Mouse (Mus musculus) hindbrain, embryonic 11.5 days (tissue): ENCODE measurements around the gene 4933406M09Rik. TPM values are rescaled to one million over a fixed set of nuclear protein-coding genes. Genes with fewer than 3 reads are reported as not detected.
A peak's percentile ranks its signal among the peaks of the same experiment; 100 is the strongest.

ENCODE experiments used
- ATAC-seq: fragments of 200-750 bp; cut with Nextera tagmentation; 2 replicates; pipeline ENCODE4 v1.8.0; 2017; ENCODE audit warnings: mild to moderate bottlenecking, moderate TSS enrichment, moderate library complexity; ENCODE audit not compliant: low FRiP score
- DNase-seq: peaks from one replicate; pipeline ENCODE4 v3.0.0-alpha.2; 2015; ENCODE audit warnings: low spot score
- H3K27ac ChIP-seq: fragments of 300-500 bp; sonication (generic); 2 replicates; pipeline ENCODE4 v1.5.1; 2014; ENCODE audit warnings: mild to moderate bottlenecking, low read depth, low read length
- H3K27me3 ChIP-seq: fragments of 300-500 bp; sonication (generic); 2 replicates; pipeline ENCODE4 v1.6.1; 2014; ENCODE audit warnings: mild to moderate bottlenecking, low read length, moderate library complexity, mixed read lengths; ENCODE audit not compliant: control insufficient read depth, insufficient read depth
- H3K36me3 ChIP-seq: fragments of 300-500 bp; sonication (generic); 2 replicates; pipeline ENCODE4 v1.6.1; 2014; ENCODE audit warnings: mild to moderate bottlenecking, low read length, moderate library complexity, mixed read lengths; ENCODE audit not compliant: control insufficient read depth, insufficient read depth
- H3K4me1 ChIP-seq: fragments of 300-500 bp; sonication (generic); replicated peaks from 2 replicates; pipeline ENCODE4 v1.6.1; 2014; ENCODE audit warnings: low read length, mixed read lengths; ENCODE audit not compliant: control insufficient read depth, insufficient read depth
- H3K4me2 ChIP-seq: fragments of 300-500 bp; sonication (generic); replicated peaks from 2 replicates; pipeline ENCODE4 v1.6.1; 2014; ENCODE audit warnings: mild to moderate bottlenecking, low read depth, low read length
- H3K4me3 ChIP-seq: fragments of 300-500 bp; sonication (generic); 2 replicates; pipeline ENCODE4 v1.5.1; 2014; ENCODE audit warnings: low read depth, low read length
- H3K9ac ChIP-seq: fragments of 300-500 bp; sonication (generic); 2 replicates; pipeline ENCODE4 v1.6.1; 2014; ENCODE audit warnings: low read depth, low read length
- H3K9me3 ChIP-seq: fragments of 300-500 bp; sonication (generic); 2 replicates; pipeline ENCODE4 v1.6.1; 2016; ENCODE audit warnings: low read length; ENCODE audit not compliant: control insufficient read depth
- WGBS: fragments of 180-500 bp; shearing (Covaris S2); extraction: QIAGEN DNeasy Blood & Tissue Kit; methylation state at CpG from one replicate; pipeline ENCODE4 v1.1.7; 2014; 5-methylcytosine and 5-hydroxymethylcytosine counted together
- polyA plus RNA-seq: library from polyadenylated mRNA; unstranded; fragments of >200 nt; fragmentation: Nextera tagmentation; extraction: Ambion mirVana; gene quantifications from 2 replicates; pipeline ENCODE4 v1.2.1, GENCODE M21; 2014

The 4933406M09Rik gene
- polyA plus RNA-seq, result not detected in 2 replicates

- ATAC-seq (no peak), DNase-seq (no peak)
- no peak within 1 kb of the TSS for H3K4me2 ChIP-seq
- H3K27ac ChIP-seq, result no peak within 1 kb of the TSS
- no peak within 1 kb of the TSS for H3K9ac ChIP-seq
- WGBS, result 95% methylated on average over 1 of the region's 1 CpGs
- H3K4me1 ChIP-seq, result no peaks in the 10 kb centered on the region
- no peaks in the 10 kb centered on the region for H3K9me3 ChIP-seq
- no peaks in the 10 kb centered on the region for H3K36me3 ChIP-seq
- H3K4me3 ChIP-seq, result no peak within 1 kb of the TSS
- no peaks in the 10 kb centered on the region; the same call in 1 of the 2 replicates for H3K27me3 ChIP-seq
Measured at GRCm38 (mm10) chr1:134385666-134386065, at the start of gene 4933406M09Rik. 4933406M09Rik (plus strand) TSS chr1:134385940.

DNA sequence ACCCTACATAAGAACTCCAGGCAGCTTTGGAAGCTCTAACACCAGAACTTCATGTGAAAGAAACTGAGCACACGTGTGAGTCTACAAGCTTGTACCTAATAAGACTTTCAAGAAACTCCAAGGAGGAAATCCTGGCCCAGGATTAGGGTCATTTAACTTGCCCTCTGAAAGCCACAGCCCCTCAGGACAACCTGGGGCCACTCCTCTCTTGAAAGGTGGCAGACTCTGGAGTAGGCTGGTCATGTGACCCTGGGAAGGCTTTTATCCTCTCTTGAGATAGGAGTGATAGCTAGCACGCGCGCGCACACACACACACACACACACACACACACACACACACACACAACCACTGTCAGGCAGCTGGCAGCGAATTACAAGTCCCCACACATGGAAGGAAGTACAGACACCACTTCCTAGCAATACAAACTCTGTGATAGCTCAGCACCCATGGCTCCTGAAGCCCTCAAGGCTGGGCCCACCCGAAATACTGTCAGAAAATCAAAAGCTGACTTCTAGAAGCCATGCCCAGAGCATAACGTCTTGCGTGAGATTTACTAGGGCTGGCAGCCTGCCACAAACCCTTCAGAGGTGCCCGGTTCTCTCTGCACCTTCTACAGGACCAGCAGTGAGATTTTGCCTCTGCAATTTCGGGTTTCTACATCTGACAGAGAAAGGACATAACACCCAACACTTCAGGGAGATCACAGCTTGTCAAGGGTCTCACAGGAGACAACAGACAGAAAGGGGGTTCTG, 48.6 kb upstream of the 4933406M09Rik start:
- WGBS, result 89% methylated on average over 11 of the region's 11 CpGs
- H3K4me1 ChIP-seq, result no peaks in the 10 kb centered on the region; the same call in 1 of the 2 replicates
- no peaks in the 10 kb centered on the region for H3K36me3 ChIP-seq
- no peak overlapping the region for H3K9ac ChIP-seq
- no peaks in the 10 kb centered on the region for H3K9me3 ChIP-seq
- H3K4me3 ChIP-seq, result no peak overlapping the region
- H3K27me3 ChIP-seq, result no peaks in the 10 kb centered on the region
- no peak for DNase-seq
- H3K27ac ChIP-seq, result no peak overlapping the region
- no peak overlapping the region for H3K4me2 ChIP-seq
- ATAC-seq, result no peak

DNA sequence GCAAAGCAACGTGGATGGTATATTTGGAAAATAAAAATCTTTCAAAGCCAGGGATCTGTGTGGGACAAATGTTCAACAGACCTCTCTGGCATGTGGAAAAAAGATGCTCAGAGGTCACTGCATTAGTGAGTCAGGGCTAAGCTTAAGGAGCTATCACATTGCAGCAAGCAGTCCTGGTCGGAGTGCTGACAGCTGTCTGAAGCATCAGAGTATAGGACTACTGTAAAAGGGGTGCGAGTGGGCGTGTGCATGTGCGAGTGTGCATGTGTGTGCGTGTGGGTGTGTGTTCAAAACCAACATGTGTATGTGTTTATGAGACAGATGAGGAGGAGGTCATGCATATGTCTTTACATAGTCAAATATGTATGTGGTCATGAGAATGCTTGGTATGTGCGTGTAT, 46.6 kb upstream of the 4933406M09Rik start:
- no peak overlapping the region for H3K9ac ChIP-seq
- 86% methylated on average over 7 of the region's 7 CpGs for WGBS
- no peak for ATAC-seq
- H3K4me1 ChIP-seq, result no peaks in the 10 kb centered on the region; the same call in 1 of the 2 replicates
- no peaks in the 10 kb centered on the region for H3K9me3 ChIP-seq
- H3K36me3 ChIP-seq, result no peaks in the 10 kb centered on the region
- H3K27ac ChIP-seq, result no peak overlapping the region
- no peaks in the 10 kb centered on the region for H3K27me3 ChIP-seq
- H3K4me3 ChIP-seq, result no peak overlapping the region
- H3K4me2 ChIP-seq, result no peak overlapping the region
- no peak for DNase-seq

GRCm38 (mm10) chr1:134339757-134340619, 45.8 kb upstream of the 4933406M09Rik start:
- ATAC-seq (no peak), DNase-seq (no peak)
- 92% methylated on average over 18 of the region's 18 CpGs for WGBS
- no peaks in the 10 kb centered on the region for H3K27me3 ChIP-seq
- no peak overlapping the region for H3K27ac ChIP-seq
- H3K9ac ChIP-seq, result no peak overlapping the region
- H3K4me2 ChIP-seq, result no peak overlapping the region
- H3K9me3 ChIP-seq, result no peaks in the 10 kb centered on the region
- no peaks in the 10 kb centered on the region for H3K4me1 ChIP-seq
- no peaks in the 10 kb centered on the region for H3K36me3 ChIP-seq
- H3K4me3 ChIP-seq, result no peak overlapping the region

DNA sequence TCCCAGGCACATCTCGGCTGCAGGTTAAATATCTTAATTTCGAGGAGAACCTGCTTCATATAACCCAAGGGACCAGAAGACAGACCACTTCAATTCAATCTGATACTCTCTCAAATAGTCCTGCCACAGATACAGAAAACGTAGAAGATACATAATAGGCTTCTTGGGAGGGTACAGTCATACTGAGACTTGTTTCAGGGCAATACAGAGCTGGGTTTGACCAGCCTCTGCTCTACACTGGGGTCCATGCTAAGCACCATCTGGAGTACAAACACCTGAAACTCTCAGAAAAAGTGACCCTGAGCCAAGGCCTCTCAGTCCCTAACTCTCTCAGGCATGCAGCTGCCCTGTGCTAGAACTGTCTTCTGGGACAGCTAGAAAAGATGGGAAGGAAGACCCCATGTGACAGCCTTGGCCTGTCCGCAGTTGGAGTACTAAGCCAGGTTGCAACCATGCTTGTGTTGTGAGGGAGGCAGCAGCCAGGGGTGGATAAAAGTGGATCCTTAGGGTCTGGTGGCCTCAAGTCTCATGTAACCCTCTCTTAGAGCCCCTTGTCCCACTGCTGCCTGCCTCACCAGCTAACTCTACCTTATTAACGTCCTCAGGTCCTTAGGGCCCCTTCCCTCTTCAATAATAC, 44.0 kb upstream of the 4933406M09Rik start:
- no peak overlapping the region for H3K27ac ChIP-seq
- H3K9me3 ChIP-seq, result no peaks in the 10 kb centered on the region
- WGBS, result 86% methylated on average over 5 of the region's 5 CpGs
- no peak overlapping the region for H3K4me2 ChIP-seq
- H3K4me3 ChIP-seq, result no peak overlapping the region
- DNase-seq (no peak), ATAC-seq (no peak)
- peaks cover 5% of the 10 kb centered on the region; the same call in 1 of the 2 replicates for H3K36me3 ChIP-seq
- H3K27me3 ChIP-seq, result no peaks in the 10 kb centered on the region
- no peaks in the 10 kb centered on the region for H3K4me1 ChIP-seq
- no peak overlapping the region for H3K9ac ChIP-seq

DNA sequence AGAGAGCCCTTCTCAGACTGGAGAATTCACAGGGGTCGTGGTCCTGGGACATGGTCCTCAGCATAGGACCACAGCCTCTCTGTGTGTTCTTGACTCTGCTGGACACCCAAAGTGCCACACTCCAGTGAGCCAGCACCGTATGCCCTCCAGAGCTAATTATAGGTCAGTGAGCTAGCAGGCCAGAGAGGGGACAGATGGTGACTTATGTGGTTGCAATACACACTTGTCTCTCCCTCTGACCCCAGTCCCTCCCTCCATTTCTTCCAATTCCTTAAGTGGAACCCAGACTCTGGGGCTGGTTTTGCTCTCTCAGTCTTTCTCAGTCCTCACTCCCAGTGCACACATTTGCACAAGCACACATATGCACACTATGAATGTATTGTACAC, 43.5 kb upstream of the 4933406M09Rik start:
- H3K27me3 ChIP-seq, result no peaks in the 10 kb centered on the region
- DNase-seq, result no peak

GRCm38 (mm10) chr1:134342781-134343310, 42.9 kb upstream of the 4933406M09Rik start:
- Histone ChIP-seq H3K9ac (no peak overlapping the region), H3K4me2 (no peak overlapping the region), H3K4me3 (no peak overlapping the region), H3K27me3 (no peaks in the 10 kb centered on the region), H3K4me1 (no peaks in the 10 kb centered on the region), H3K36me3 (peaks cover 8% of the 10 kb centered on the region; the same call in 1 of the 2 replicates), H3K9me3 (no peaks in the 10 kb centered on the region), H3K27ac (no peak overlapping the region)
- no peak for ATAC-seq
- DNase-seq, result no peak
- WGBS, result 80% methylated on average over 8 of the region's 8 CpGs

More for the DNA sequence above, 43.5 kb upstream of the 4933406M09Rik start:
- no peaks in the 10 kb centered on the region for H3K4me1 ChIP-seq
- H3K36me3 ChIP-seq, result peaks cover 5% of the 10 kb centered on the region; the same call in 1 of the 2 replicates
- no peak for ATAC-seq
- no peaks in the 10 kb centered on the region for H3K9me3 ChIP-seq
- H3K27ac ChIP-seq, result no peak overlapping the region
- H3K4me2 ChIP-seq, result no peak overlapping the region
- no peak overlapping the region for H3K9ac ChIP-seq
- 60% methylated on average over 2 of the region's 2 CpGs for WGBS
- no peak overlapping the region for H3K4me3 ChIP-seq

DNA sequence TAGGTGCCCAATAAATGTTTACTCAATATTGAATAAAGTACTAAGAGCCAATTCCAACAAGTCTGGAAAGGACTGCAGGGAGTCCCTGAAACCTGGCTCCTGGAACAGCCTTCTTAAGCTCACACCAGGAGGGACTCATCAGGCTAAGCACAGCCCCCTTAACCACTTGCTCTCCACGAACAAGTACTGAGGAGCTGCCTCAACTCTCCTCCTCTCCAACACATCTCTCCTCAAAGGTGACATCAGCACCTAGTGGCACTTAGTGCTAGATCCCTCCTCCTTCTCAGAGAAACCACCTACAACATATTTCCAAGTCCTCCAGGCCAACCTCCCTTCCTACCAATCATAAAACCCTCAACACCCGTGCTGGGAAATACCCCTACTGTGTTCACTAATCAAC, 42.2 kb upstream of the 4933406M09Rik start:
- ATAC-seq, result 0 out of 2 replicates have a peak, but pooled peaks have one; percentile 6
- WGBS, result 6% methylated on average over 2 of the region's 2 CpGs

More for the DNA sequence above, 42.2 kb upstream of the 4933406M09Rik start:
- no peak overlapping the region; the same call in 1 of the 2 replicates for H3K4me2 ChIP-seq
- no peak overlapping the region for H3K4me3 ChIP-seq
- no peaks in the 10 kb centered on the region for H3K27me3 ChIP-seq
- no peak overlapping the region for H3K27ac ChIP-seq
- H3K9ac ChIP-seq, result no peak overlapping the region
- H3K9me3 ChIP-seq, result no peaks in the 10 kb centered on the region
- H3K36me3 ChIP-seq, result peaks cover 9% of the 10 kb centered on the region; the same call in 1 of the 2 replicates
- H3K4me1 ChIP-seq, result no peaks in the 10 kb centered on the region
- peak; percentile 14 for DNase-seq
